Mouse (Mus musculus) G1E-ER4 (cell line): Measurements from ENCODE around the gene Ssh3. TPM values are rescaled to one million over a fixed set of nuclear protein-coding genes. Genes with fewer than 3 reads are reported as not detected.

Experiments used
- GATA1 ChIP-seq: IDR thresholded peaks from one replicate; pipeline ENCODE4 v1.8.0; 2012; ENCODE audit warnings: low read length, inconsistent platforms
- polyA plus RNA-seq: library from polyadenylated mRNA; stranded (reverse); fragments of >175 nt; gene quantifications from 2 replicates; pipeline ENCODE4 v1.2.3, GENCODE M21; 2012

Ssh3 gene
- polyA plus RNA-seq, 1 experiment, result 0.39 TPM

- TF ChIP-seq GATA1, result no peak
Observed at GRCm38 (mm10) chr19:4231253-4232185, 37.5 kb downstream of the Ssh3 start, which contains the start of gene Pold4. Pold4 (plus strand) TSS chr19:4231899.

- no peak for TF ChIP-seq GATA1
Observed at GRCm38 (mm10) chr19:4230415-4230814, 38.6 kb downstream of the Ssh3 start.

DNA sequence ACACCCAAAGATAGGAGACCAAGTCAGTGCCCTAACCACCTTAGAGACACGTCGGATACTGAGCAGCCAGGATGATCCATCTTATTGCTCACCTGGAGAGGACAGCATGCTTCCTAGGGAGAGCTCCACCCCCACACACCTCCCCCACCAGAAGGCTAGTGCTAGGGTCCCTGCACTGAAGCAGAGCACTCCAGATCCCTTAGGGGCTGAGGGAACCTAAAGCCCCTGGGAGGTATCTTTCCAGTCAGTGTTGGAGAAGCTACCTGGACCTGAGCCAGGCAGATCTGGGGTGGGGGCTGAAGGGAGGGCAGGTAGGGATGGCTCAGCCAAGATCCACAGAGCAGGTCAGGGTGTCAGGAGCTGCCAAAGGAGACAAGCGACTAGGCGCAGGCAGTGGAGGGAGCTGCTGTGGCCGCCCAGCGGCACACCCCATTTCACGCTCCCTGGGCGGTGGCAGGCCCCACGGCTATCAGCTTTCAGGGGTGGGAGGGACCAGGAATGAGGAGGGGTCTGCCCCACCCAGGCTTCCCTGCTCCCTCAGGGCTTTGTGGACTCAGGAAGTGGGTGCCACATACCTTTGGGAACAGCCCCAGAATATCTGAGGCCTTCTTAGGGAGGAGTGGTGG lies 39.4 kb downstream of the Ssh3 start:
- TF ChIP-seq GATA1, result no peak

- TF ChIP-seq GATA1, result no peak
Observed at GRCm38 (mm10) chr19:4228891-4229290, 40.1 kb downstream of the Ssh3 start.

DNA sequence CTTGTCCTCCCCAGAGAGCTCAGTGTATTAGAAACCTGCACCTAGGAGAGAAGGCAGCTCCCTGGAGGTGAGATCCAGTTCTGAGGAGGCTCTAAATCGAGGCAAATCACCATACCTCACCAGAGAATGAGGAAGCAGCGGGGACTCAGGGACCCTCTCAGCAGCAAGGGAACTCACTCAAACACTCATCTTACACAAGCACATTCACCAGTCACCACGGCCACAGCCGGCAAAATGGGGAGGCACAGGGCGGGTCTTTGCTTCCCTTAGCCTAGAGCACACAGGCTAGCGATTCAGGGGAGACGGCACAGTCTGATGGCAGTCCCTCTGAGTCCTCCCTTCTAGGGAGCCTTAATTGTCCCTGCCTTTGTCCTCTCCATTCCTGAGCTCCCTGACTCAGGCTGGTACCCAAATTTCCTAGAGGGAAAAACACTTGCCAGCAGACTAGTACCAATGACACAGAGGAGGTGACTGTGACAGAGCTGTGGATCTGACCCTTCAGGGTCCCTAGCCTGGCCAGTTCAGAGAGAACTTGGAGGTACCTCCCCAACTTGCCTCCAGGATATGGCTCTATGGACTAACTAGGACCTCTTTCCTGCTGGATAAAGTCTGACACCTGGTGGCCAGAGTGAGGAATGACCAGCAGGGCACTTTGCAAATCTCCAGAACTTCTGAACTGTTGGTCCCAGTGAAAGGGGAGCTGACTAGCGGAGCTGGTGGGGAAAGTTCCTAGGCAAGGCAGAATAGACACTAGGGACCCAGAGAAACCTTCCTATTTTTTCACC lies 40.9 kb downstream of the Ssh3 start:
- no peak for TF ChIP-seq GATA1

DNA sequence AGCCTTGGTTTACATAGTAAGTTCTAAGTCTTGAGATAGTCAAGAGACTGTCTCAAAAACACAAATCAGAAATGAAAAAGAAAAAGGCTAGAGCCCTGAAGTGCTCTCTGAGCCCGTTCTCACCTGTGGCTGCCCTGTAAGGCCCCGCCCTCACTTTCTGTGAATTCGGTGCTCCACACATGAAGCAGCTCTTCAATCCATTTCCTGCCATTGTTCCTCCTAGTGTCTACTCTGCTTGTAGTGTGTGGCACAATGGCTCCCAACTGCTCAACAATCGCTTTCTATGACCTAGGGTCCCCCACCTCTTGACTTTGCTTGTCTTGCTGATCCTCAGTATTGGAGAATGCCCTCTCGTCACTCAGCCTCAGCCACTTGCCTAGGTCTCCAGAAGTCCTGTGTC lies 41.5 kb downstream of the Ssh3 start:
- TF ChIP-seq GATA1, result no peak

- TF ChIP-seq GATA1, result no peak
Observed at GRCm38 (mm10) chr19:4226779-4227178, 42.2 kb downstream of the Ssh3 start.

DNA sequence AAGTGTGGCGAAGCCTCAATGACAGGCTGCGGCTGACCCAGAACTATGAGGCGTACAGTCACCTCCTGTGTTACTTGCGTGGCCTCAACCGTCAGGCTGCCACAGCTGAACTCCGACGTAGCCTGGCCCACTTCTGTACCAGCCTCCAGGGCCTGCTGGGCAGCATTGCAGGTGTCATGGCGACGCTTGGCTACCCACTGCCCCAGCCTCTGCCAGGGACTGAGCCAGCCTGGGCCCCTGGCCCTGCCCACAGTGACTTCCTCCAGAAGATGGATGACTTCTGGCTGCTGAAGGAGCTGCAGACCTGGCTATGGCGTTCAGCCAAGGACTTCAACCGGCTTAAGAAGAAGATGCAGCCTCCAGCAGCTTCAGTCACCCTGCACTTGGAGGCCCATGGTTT lies 46.8 kb downstream of the Ssh3 start:
- TF ChIP-seq GATA1, result no peak

GRCm38 (mm10) chr19:4220957-4221743 lies 47.8 kb downstream of the Ssh3 start:
- no peak for TF ChIP-seq GATA1

DNA sequence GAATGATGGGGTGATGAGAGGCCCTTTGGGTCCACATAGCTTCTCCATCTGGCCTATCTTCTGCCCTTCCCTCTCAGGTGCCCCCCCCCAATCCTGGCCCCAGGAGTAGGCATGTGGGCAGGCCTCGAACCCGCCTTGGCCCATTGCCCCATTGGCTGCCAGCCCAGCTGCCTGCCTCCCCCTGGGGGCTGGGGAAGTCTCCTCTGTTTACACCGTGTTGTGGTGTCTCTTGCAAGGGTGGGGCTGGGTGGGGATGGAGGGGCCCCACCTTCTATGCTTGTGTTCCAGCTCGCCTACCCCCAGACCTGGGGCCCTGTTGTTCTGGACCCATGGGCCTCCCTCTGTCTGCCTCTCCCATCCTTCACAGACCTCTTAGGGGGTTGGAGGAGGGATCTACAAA lies 48.6 kb downstream of the Ssh3 start:
- TF ChIP-seq GATA1, result no peak

- no peak for TF ChIP-seq GATA1
Observed at GRCm38 (mm10) chr19:4219943-4220342, 49.0 kb downstream of the Ssh3 start.

DNA sequence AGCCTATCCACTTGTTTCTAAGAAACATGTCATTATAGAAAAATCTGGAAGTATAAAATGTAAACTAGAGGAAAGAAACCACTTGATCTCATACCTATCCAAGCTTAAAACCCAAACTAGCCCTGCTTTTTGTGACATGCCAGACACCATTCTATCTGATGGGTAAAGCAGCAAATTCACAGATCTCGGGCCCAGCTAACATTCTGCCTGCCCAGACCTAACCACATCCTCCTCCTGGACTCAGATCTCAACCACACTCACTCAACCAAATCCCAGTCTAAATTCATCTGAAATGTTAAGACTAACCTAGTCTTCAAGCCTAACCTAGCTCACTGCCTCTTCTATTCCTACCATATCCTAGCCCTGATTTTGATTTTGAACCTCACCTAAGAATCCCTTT lies 50.2 kb downstream of the Ssh3 start:
- TF ChIP-seq GATA1, result no peak

DNA sequence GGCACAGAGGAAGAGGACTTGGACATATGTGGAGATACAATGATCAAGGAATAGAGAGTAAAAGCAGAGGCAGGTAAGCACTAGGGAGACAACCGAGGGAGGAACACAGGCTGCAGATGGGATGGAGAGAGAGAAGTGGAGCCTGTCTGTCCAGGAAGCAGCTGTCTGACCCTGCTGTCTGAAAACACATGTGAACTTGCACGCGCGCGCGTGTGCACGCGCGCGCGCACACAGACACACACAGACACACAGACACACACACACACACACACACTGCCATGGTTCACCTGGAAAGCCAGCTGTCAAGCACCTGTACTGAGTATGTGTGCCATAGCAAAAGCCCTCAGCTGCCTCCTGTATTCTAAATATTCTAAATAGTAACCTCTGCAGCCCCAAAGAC lies 50.7 kb downstream of the Ssh3 start:
- TF ChIP-seq GATA1, result no peak

- TF ChIP-seq GATA1, result no peak
Observed at GRCm38 (mm10) chr19:4217855-4218254, 51.1 kb downstream of the Ssh3 start.

GRCm38 (mm10) chr19:4217140-4217539 lies 51.8 kb downstream of the Ssh3 start:
- TF ChIP-seq GATA1, result no peak

DNA sequence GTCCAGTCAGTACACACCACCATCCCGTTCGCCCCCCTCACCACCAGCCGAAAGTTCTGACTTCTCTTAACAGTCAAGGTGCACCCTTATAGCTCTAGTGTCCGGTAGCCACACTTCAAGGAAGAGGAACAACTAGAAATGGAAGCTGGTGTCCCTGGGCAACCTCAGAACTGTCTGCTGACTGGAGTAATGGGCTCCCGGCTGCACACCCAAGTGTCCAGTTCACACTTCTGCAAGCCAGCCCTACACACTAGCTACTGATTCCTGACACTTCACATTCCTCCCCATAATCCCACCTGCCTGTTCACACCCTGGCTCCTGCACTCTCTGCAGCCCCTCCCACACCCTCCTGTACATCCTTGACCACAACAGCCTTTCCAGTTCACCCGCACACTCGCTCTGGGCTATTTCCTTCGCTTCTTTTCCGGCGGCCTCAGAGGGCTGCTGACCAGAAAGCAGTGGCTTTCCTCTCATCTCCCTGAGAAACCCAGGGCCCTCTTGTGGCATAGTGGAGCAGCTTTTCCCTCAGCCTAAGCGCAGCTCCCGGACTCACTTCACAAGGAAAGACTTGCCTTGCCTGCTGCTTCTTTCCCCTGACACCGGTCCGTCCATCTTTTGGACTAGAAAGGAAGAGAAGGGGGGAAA lies 52.8 kb downstream of the Ssh3 start:
- TF ChIP-seq GATA1, result no peak
